Mouse (Mus musculus) lung, postnatal 0 days (tissue): Measurements from ENCODE around the gene Fastkd5. TPM values are rescaled to one million over a fixed set of nuclear protein-coding genes. Genes with fewer than 3 reads are reported as not detected.
A peak's percentile ranks its signal among the peaks of the same experiment; 100 is the strongest.
"Not testable (repeated sequence)": the region's sequence is repeated elsewhere in the genome, so short reads cannot be mapped to it uniquely, and the experiment has no call there.

Experiments
- ATAC-seq: fragments of 200-750 bp; cut with Nextera tagmentation; 2 replicates; pipeline ENCODE4 v1.8.0; 2017; ENCODE audit warnings: moderate library complexity
- DNase-seq: peaks from one replicate; pipeline ENCODE4 v3.0.0-alpha.2; 2016; ENCODE audit warnings: low spot score
- H3K27ac ChIP-seq: fragments of 300-500 bp; sonication (generic); 2 replicates; pipeline ENCODE4 v1.5.1; 2014; ENCODE audit warnings: antibody characterized with exemption, mild to moderate bottlenecking, low read length, mixed read lengths
- H3K27me3 ChIP-seq: fragments of 300-500 bp; sonication (generic); replicated peaks from 2 replicates; pipeline ENCODE4 v1.6.1; 2014; ENCODE audit warnings: low read length, mixed read lengths; ENCODE audit not compliant: insufficient read depth
- H3K36me3 ChIP-seq: fragments of 300-500 bp; sonication (generic); 2 replicates; pipeline ENCODE4 v1.6.1; 2014; ENCODE audit warnings: low read length, mixed read lengths; ENCODE audit not compliant: insufficient read depth
- H3K4me1 ChIP-seq: fragments of 300-500 bp; sonication (generic); 2 replicates; pipeline ENCODE4 v1.6.1; 2014; ENCODE audit warnings: antibody characterized with exemption, low read depth, low read length, mixed read lengths; ENCODE audit not compliant: insufficient read depth
- H3K4me2 ChIP-seq: fragments of 300-500 bp; sonication (generic); replicated peaks from 2 replicates; pipeline ENCODE4 v1.6.1; 2014; ENCODE audit warnings: low read depth, mild to moderate bottlenecking, low read length, moderate library complexity, mixed read lengths
- H3K4me3 ChIP-seq: fragments of 300-500 bp; sonication (generic); 2 replicates; pipeline ENCODE4 v1.5.1; 2014; ENCODE audit warnings: low read depth, low read length
- H3K9ac ChIP-seq: fragments of 300-500 bp; sonication (generic); replicated peaks from 2 replicates; pipeline ENCODE4 v1.6.1; 2014; ENCODE audit warnings: low read depth, mild to moderate bottlenecking
- H3K9me3 ChIP-seq: fragments of 300-500 bp; sonication (generic); 2 replicates; pipeline ENCODE4 v1.6.1; 2016; ENCODE audit warnings: low read length, mixed read lengths
- CTCF ChIP-seq: IDR thresholded peaks from 2 replicates; pipeline ENCODE4 v1.5.1; 2016; ENCODE audit warnings: antibody characterized with exemption, mild to moderate bottlenecking
- EP300 ChIP-seq: IDR thresholded peaks from 2 replicates; pipeline ENCODE4 v1.6.1; 2016; ENCODE audit warnings: antibody characterized with exemption, mild to moderate bottlenecking, control low read depth
- WGBS: fragments of 180-500 bp; shearing (Covaris S2); extraction: QIAGEN DNeasy Blood & Tissue Kit; methylation state at CpG from one replicate; pipeline ENCODE4 v1.1.7; 2014; 5-methylcytosine and 5-hydroxymethylcytosine counted together
- polyA plus RNA-seq: library from polyadenylated mRNA; unstranded; fragments of >200 nt; fragmentation: Nextera tagmentation; extraction: Ambion mirVana; gene quantifications from 2 replicates; pipeline ENCODE4 v1.2.1, GENCODE M21; 2015

The Fastkd5 gene
- polyA plus RNA-seq, 1 experiment from 2014 or later, result 4.8 TPM

GRCm38 (mm10) chr2:130577021-130577420, 52.8 kb downstream of the Fastkd5 start:
- WGBS, result 9% methylated on average over 9 of the region's 9 CpGs
- Histone ChIP-seq H3K4me2 (0 out of 2 replicates have a peak overlapping the region, but pooled peaks have one; percentile 30), H3K4me1 (peaks cover 2% of the 10 kb centered on the region; the same call in 1 of the 2 replicates), H3K9me3 (no peaks in the 10 kb centered on the region), H3K9ac (no peak overlapping the region), H3K27me3 (peaks cover 65% of the 10 kb centered on the region), H3K27ac (no peak overlapping the region), H3K4me3 (peak overlapping the region; percentile 21; the same call in 1 of the 2 replicates), H3K36me3 (no peaks in the 10 kb centered on the region)
- no peak for TF ChIP-seq CTCF
- no peak for TF ChIP-seq EP300
- no peak for DNase-seq
- ATAC-seq, result no peak

GRCm38 (mm10) chr2:130576564-130576963, 53.3 kb downstream of the Fastkd5 start:
- peak overlapping the region; percentile 30; the same call in 1 of the 2 replicates for H3K4me2 ChIP-seq
- not testable (repeated sequence) for H3K4me1 ChIP-seq, H3K36me3 ChIP-seq, H3K27ac ChIP-seq, H3K9me3 ChIP-seq, ATAC-seq, H3K9ac ChIP-seq, DNase-seq
- H3K4me3 ChIP-seq, result peak overlapping the region; percentile 21; the same call in 1 of the 2 replicates
- H3K27me3 ChIP-seq, result peaks cover 60% of the 10 kb centered on the region
- WGBS, result 4% methylated on average over 22 of the region's 32 CpGs

- Histone ChIP-seq H3K27ac (no peak within 1 kb of the TSS), H3K27me3 (peaks cover 55% of the 10 kb centered on the region), H3K36me3 (no peaks in the 10 kb centered on the region), H3K4me2 (peak within 1 kb of the TSS; percentile 30; the same call in 1 of the 2 replicates), H3K4me3 (peak within 1 kb of the TSS; percentile 21; the same call in 1 of the 2 replicates), H3K4me1 (peaks cover 2% of the 10 kb centered on the region; the same call in 1 of the 2 replicates), H3K9ac (no peak within 1 kb of the TSS), H3K9me3 (no peaks in the 10 kb centered on the region)
- TF ChIP-seq CTCF, result no peak
- no peak for TF ChIP-seq EP300
- DNase-seq, result no peak
- 50% methylated on average over 9 of the region's 9 CpGs for WGBS
- no peak for ATAC-seq
These were observed 54.0 kb downstream of the Fastkd5 start, which contains the start of gene Oxt for GRCm38 (mm10) chr2:130575873-130576272. Gene Oxt (plus strand): TSS chr2:130576173.

- no peak for ATAC-seq
- H3K27me3 ChIP-seq, result peaks cover 46% of the 10 kb centered on the region
- H3K4me1 ChIP-seq, result peaks cover 2% of the 10 kb centered on the region; the same call in 1 of the 2 replicates
- TF ChIP-seq CTCF, result no peak
- TF ChIP-seq EP300, result no peak
- WGBS, result 81% methylated on average over 5 of the region's 5 CpGs
- H3K36me3 ChIP-seq, result no peaks in the 10 kb centered on the region
- H3K27ac ChIP-seq, result no peak overlapping the region
- H3K9me3 ChIP-seq, result no peaks in the 10 kb centered on the region
- no peak overlapping the region for H3K9ac ChIP-seq
- H3K4me2 ChIP-seq, result no peak overlapping the region
- no peak overlapping the region for H3K4me3 ChIP-seq
- no peak for DNase-seq
These were observed 54.9 kb downstream of the Fastkd5 start for GRCm38 (mm10) chr2:130574960-130575359.

- no peak overlapping the region for H3K27ac ChIP-seq
- H3K4me3 ChIP-seq, result no peak overlapping the region
- ATAC-seq, result no peak
- no peaks in the 10 kb centered on the region for H3K9me3 ChIP-seq
- DNase-seq, result no peak
- 0 out of 2 replicates have a peak, but pooled peaks cover 3% of the 10 kb centered on the region for H3K27me3 ChIP-seq
- TF ChIP-seq EP300, result no peak
- TF ChIP-seq CTCF, result no peak
- no peaks in the 10 kb centered on the region for H3K4me1 ChIP-seq
- H3K4me2 ChIP-seq, result no peak overlapping the region
- H3K36me3 ChIP-seq, result no peaks in the 10 kb centered on the region
- H3K9ac ChIP-seq, result no peak overlapping the region
These were observed 59.9 kb downstream of the Fastkd5 start for GRCm38 (mm10) chr2:130569926-130570325.

GRCm38 (mm10) chr2:130568921-130569320, 60.9 kb downstream of the Fastkd5 start:
- Histone ChIP-seq H3K9ac (no peak overlapping the region), H3K27ac (no peak overlapping the region), H3K4me3 (no peak overlapping the region), H3K27me3 (0 out of 2 replicates have a peak, but pooled peaks cover 3% of the 10 kb centered on the region), H3K4me2 (no peak overlapping the region), H3K9me3 (no peaks in the 10 kb centered on the region), H3K36me3 (no peaks in the 10 kb centered on the region), H3K4me1 (0 out of 2 replicates have a peak, but pooled peaks cover 4% of the 10 kb centered on the region)
- no peak for ATAC-seq
- TF ChIP-seq CTCF (no peak), EP300 (no peak)
- no peak for DNase-seq
- WGBS, result 59% methylated on average over 4 of the region's 4 CpGs

- TF ChIP-seq EP300 (no peak), CTCF (no peak)
- 0 out of 2 replicates have a peak, but pooled peaks cover 4% of the 10 kb centered on the region for H3K4me1 ChIP-seq
- DNase-seq (no peak), ATAC-seq (no peak)
- WGBS, result 78% methylated on average over 8 of the region's 8 CpGs
- H3K9me3 ChIP-seq, result no peaks in the 10 kb centered on the region
- no peak overlapping the region for H3K4me3 ChIP-seq
- H3K4me2 ChIP-seq, result no peak overlapping the region
- H3K9ac ChIP-seq, result no peak overlapping the region
- no peaks in the 10 kb centered on the region for H3K27me3 ChIP-seq
- no peaks in the 10 kb centered on the region for H3K36me3 ChIP-seq
- H3K27ac ChIP-seq, result no peak overlapping the region
These were observed 64.8 kb downstream of the Fastkd5 start for GRCm38 (mm10) chr2:130564983-130565382.
